Mouse (Mus musculus): ENCODE data around the gene Hrk.

Gene Hrk

DNA sequence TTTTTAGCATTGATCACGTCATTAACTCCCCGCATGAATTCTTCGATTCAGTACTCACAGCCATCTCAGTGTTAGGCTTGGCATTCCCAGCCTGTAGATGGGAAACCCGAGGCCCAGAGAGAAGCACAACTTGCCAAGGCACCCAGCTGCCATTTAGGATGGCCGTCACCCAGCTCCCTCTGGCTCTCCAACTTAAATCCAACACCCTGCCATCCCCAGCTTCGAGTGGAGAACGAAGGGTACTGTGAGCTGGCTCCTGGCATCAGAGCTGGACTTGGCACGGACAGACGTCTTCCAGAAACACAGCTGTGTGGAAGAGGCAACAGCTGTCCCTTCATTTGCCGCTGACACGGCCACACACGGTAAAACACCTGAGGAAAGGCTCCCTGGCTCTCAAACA lies at the start of gene Hrk:
Gene Hrk, plus strand, starts transcription at position 68 of the 400 bp plus-strand sequence.
- DNase-seq (ENCODE audit: low read depth, low spot score), result no peak

DNA sequence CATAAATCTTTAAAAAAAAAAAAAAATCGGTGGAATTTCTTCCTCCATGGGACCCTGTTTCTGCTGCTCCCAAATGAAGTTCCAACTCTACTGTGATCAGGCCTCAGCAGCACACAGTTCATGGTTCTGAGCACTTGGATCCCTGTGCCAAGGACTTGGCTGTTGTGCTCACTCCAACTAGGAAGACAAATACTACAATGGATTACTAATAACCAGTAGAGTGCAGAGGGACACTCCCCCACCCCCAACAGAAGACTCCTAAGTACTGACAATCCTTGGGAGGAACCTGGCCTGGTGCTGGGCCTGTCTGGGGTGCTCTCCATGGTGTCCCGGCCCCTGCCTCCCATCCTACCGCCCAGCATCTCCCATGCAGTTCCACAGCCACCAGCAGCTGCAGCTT lies 46.1 kb upstream of the Hrk start:
- no peak for DNase-seq (ENCODE audit: low read depth, low spot score)

DNA sequence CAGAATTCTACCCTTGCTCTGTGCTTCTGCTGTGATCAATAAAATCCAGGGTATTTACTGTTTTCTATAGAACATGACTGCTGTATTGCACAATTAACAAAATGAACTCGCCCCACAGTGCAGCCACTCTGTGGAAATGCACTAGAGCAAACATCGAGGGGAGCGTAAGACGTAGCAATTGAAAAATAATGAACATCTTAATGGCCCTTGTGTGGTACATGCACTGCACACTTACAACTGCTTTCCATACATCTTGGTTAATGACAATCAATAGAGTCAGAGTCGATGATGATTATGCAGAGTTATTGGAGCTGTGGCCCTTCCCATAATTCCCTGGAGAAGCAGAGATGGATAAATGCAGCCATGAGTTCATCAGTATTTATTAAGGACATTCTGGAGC lies 45.5 kb upstream of the Hrk start:
- DNase-seq (ENCODE audit: low read depth, low spot score), result no peak

DNA sequence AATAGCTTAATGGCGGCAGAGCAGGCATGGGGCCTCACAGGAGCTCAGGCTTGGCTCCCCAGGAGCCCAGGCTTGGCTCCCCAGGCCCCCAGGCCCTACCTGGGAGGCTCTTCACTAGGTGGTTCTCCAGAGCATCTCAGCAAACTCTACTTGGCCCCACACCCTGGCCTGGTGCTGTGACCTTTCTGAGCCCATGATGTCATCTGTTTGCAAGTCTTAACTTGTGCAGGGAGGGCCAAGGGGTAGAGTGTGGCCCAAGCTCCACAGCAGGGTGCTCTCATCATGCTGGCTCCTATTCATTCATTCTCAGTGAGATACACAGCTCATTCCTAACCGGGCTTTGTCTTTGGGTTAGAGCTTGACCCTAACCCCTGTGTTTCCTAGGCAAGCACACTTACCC lies 43.8 kb upstream of the Hrk start:
- DNase-seq (ENCODE audit: low read depth, low spot score), result no peak

DNA sequence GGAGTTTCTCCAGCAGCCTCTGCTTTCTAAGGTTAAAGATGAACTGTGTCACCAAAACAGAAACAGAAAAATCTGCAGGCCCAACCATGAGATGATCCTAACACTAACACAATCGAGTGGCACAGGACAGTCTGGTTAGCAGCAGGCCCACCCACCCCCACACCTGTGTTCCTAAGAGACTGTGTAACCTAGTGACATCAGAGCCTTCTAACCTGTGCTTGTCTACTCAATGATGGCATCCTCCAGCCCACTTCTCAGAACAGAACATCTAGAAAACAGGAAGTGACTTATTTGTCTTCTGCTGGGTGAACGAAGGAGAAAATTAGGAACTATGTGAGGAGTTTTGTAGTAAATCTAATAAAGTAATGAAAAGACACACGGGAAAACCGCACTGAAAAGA lies 42.5 kb upstream of the Hrk start:
- no peak for DNase-seq (ENCODE audit: low read depth, low spot score)

DNA sequence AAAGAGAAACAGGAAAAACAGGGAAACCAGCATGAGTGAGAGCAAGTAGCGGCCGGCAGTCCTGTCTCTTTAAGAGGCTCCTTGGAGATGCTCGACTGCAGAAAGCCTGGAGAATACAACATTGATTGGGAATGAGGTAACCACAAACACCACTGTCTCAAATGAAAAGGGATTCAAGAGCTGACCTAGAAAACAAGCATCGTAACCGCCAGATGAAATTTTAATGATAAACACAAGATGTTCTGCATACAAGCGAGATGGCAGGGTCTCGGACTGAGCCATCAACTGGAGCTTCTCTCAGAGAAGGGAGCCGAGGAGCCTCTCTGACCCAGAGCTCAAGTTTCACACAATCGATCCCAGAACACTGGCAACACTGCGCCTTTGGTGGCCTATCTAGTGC lies 41.4 kb upstream of the Hrk start:
- DNase-seq (ENCODE audit: low read depth, low spot score), result no peak

DNA sequence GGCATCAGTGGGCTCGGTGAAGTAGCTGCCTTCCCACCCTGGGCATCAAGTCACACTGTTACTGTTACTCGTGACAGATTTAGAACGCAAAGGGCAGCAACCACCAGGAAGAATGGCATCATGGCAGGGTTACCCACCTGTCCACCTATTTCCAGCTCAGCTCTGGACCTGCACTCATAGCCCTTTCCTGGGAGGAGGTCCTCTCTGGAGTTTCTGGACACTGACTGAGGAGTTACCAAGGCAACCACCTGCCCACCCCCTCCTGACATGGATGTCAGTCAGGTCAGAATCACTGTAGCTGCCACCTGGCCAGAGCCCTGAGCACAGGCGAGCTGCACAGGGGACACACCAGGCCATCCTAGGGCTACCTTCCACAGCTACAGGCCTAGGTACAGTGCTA lies 37.8 kb upstream of the Hrk start:
- DNase-seq (ENCODE audit: low read depth, low spot score), result no peak

DNA sequence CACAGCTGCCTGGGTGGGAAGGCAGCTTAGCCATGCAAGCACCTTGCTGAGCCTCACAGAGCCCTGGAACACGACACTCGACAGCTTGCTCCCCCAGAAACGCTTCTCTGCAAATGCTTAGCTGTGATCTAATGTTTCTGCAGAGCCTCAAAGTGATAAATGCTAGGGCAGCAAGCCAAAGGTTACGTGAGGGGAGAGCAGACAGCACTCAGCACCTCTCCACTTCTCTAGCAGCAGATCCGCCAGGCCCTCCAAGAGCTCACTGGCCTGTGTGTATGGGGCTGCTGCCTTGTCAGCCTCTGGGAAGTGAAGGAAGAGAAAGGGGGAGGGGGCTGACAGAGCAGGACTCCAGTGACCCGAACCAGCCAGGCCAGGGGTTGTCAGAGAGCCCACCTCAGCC lies 36.2 kb upstream of the Hrk start:
- no peak for DNase-seq (ENCODE audit: low read depth, low spot score)

DNA sequence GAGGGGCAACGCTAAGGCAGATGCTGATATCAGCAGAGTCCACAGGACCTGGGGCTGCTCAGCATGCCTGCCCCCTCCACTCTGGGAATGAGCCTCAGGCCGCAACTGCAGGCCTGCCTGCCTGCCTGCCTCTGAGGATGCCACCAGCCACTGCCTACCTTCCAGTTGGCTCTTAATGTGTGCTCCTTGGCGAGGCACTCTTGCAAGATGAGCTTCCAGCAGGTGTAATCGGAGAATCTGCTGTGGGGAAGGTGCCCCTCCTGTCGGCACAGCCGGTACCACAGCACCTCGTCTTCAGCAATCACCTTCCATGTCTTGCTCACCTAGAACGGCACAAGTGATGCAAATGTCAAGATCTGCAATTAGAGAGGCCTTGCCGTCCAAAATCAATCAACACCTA lies 35.8 kb upstream of the Hrk start:
- DNase-seq (ENCODE audit: low read depth, low spot score), result no peak

DNA sequence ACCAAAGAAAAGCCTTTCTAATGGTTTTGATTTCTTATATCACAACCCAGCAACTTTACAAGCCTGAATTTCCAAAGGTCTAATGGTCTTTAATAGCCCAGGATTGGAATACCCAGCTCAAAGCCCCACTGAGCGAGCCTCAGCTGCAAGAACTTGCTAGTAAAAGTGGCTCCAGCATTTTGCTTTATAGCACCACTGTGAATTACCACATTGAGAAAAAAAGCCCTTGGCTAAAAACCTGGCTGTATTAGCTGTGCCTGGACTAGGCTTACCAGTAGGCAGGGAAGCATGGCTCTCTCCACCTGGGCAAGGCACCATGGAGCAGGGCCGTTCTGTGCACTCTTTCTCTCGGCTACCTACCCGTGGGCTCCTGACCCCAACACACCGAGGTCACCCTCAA lies 28.1 kb upstream of the Hrk start:
- no peak for DNase-seq (ENCODE audit: low read depth, low spot score)

DNA sequence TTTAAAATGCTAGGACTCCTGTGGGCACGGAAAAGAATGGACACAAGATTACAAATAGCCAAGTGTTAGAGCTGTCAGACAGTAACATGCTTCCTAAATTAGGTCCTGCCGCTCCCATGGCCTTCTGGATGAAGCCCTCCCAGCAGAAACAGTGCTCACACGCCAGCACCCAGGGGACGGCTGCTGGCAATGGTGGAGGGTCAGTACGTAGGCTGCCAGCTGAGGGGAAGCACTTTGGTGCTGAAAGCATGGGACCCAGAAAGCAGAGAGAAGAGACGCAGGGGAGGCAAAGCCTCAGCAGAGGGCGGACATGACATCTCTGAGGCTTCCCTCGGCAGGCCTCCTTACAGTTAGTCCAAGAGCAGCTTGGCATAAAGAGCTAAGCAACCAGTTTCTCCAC lies 24.8 kb upstream of the Hrk start:
- DNase-seq (ENCODE audit: low read depth, low spot score), result no peak

DNA sequence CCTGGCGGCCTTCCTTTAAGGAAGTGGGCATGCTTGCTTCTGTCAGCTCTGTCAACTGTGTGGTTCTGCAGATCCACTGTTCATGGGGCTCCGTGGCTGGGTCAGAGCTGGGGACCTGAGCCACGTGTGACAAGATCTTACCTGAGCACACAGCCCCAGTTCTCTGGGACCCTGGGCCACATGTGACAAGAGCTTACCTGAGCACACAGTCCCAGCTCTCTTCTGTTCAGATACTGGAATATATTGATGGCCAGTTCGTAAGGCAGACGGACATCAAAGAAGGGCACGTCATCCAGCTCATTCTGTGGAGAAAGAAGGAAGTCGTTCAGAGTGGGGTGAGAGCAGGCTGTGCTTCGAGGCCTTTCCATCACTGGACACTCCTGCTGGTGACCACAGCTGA lies 22.0 kb upstream of the Hrk start:
- DNase-seq (ENCODE audit: low read depth, low spot score), result no peak

DNA sequence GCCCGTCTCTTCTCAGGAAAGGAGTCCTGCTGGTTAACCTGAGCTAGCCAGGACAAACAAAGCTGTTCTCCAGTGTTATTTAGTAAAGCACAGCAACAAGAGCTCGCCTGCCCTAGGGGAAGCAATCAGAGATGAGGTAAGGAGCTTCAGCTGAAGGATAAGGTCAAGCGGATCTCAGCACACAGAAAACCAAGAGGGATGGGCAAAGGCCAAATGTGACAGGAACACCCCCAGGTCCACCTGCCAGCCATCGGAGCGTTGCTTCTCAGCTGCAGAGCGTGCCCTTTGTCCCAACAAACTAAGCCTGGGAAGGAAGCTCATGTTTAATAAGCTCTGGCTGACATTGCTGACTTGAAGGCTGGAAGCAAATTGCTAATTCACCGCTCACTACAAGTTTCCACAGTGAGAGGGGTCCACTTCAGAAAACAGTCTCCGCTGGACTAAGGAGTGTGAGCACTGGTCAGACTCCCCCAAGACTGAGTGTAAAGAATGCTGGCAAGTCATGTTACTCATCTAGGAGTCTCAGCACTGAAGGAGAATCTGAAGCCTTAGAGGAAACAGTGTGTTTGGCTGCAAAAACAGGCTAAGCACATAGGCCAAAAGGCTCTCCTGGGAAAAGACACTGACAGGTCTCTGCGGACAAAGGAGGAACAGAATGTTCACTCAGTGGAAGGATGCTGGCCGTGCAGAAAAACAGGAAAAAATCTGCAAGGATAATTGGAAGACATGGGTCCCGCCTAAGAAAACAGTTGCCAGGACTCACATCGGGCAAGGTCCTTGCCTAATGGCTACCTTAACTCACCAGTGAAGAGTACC lies 21.0 kb upstream of the Hrk start:
- DNase-seq (ENCODE audit: low read depth, low spot score), result no peak

DNA sequence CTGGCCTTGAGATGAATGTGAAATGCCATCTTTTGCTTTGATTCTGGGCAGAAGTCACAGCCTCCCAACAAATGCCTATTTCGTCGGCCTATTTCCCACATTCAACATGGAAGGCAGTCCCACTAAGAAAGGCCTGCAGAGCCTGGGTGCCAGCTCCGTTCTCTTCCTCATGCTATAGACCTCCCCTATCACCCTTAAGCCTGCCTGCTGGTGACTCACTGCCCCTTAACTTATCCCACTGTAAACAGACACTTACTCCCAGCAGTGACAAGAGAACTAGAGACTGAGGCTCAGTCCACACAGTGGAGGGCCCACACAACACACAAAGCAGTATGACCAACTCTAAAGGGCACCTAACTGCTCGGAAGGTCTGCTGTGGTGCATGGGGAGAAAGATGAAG lies 20.1 kb upstream of the Hrk start:
- DNase-seq (ENCODE audit: low read depth, low spot score), result no peak

DNA sequence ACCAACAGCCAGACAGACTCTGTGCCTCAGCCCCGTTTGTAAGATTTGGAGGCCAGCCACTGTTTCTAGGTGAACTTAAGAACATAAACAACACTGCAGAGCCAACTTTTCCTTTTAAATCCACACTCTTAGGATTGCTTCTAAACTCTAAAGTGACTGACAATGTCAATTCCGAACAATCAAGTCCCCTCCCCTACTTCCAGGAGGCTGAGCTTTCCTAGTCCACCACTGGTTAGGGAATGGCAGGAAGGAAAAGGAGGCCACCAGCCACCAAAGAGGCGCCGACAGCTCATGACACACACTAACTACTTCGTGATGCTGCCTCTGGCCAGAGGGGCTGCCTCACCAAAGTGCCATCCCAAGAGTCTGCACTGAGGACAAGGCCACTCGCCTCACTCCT lies 19.7 kb upstream of the Hrk start:
- no peak for DNase-seq (ENCODE audit: low read depth, low spot score)

DNA sequence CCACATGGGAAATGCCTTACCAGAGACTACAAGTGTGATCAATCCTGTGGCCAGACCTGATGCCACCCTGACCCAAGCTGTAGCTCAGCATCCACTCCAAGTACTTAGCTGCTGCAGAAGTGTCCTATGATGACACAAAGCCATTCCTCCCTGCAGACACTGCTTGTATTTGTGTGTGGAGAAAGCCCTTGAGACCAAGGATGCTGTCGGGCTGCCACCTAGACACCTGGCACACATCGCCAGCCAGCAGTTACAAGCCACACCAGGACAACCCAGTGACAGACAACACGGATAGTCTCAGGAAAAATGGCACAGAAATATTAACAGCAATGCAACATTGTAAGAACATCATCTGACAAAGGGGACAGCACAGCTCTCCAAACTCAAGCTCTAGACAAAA lies 19.0 kb upstream of the Hrk start:
- DNase-seq (ENCODE audit: low read depth, low spot score), result no peak

DNA sequence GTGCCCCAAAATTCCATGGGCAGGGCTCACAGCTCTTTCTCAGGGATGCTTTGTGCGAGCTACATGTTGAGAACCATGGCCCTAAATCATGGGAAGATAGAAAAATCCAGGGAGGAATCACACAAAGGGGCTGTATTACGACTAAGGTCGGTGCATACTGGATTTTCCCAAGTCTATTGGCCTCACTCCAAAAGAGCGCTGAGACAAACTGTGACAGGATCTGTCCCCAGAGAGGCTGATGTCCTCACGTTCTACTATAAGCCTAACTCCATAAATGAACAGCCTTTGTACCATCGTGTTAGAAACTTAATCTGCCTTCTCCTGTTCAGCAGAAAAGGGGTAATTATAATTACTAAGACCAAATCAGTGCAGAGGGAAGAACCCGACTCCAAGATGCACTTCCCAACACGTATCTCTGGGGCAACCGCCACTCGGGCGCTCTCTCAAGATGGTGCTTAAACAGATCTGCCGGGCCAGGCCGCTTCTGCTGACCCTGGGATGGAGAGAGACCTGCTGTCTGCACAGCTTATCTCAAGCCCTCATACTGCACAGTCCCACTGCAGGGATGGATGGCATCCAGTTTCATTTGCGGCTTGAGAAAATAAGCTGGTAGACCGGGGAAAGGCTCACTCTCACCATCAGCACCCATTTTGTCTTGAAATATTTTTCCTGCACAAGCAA lies 18.3 kb upstream of the Hrk start:
- no peak for DNase-seq (ENCODE audit: low read depth, low spot score)

DNA sequence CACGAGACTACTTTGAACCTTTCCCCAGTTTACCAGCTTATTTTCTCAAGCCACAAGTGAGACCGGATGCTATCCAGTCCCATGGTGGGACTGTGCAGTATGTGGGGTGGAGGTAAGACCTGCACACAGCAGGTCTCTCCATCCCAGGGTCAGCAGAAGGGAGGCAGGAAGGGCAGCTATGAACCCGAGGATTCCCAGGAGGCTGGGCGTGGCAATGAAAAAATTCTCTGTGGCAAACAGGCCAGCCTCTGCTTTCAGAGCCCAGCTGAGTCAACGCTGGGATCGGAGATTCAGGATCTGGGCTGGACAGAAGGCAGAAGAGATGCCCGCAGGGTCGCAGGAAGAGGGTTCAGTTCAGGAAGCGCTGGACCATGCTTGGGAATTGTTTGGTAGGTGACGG lies 17.2 kb upstream of the Hrk start:
- DNase-seq (ENCODE audit: low read depth, low spot score), result no peak

DNA sequence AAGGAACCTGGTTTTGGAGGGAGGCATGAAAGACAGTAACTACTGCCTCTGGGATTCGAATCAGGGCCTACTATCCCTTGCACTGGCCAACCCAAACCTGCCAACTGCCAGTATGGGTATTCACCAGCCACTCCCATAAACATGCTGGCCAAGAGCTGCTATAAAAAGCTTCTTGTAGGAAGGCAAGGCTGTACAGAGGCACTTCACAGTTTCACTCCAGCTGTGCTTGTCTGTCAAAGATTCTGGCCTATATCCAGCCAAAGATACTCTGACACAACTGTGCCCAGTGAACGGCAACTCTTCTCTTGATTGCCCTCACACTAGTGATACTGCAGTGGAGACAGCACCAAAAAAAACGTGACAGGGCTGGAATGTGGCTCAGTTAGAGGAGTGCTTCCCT lies 14.7 kb upstream of the Hrk start:
- DNase-seq (ENCODE audit: low read depth, low spot score), result no peak

DNA sequence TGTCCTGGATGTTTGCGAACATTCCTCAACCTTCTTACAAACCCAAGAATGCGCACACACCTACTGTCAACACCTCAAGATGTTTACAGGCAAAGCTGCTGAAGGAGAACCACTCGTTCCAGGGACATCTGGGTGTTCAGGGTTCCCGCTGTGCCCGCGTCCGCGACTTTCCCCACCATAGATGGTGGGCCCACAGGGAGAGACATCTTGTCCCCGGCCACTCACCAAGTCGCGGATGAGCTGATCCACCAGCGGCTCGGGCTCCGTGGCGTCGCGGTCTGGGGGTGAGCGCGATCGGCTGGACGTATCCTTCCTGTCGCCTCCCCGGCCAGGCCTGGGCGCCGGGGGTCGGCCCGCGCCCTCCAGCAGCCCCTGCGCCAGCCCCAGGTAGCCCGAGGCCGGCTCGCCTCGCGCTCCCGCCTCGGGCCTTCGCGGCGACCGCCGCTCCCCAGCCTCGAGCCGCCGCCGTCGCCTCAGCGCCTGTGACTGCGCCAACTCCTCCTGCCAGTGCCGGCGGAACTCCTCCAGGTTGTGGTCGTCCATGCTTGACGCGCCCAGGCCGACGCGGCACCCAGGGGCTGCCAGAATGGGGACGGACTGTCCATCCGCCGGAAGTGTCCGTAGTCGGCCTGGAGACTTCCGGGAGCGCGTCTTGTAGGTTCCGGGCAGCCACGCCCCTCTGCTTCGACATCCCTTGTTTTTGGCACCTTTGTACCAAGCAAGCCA lies 9.4 kb upstream of the Hrk start, which contains the start of gene Fbxw8:
Gene Fbxw8, minus strand, starts transcription at position 626 of the 726 bp plus-strand sequence.
- DNase-seq (ENCODE audit: low read depth, low spot score), result peak; percentile 73

DNA sequence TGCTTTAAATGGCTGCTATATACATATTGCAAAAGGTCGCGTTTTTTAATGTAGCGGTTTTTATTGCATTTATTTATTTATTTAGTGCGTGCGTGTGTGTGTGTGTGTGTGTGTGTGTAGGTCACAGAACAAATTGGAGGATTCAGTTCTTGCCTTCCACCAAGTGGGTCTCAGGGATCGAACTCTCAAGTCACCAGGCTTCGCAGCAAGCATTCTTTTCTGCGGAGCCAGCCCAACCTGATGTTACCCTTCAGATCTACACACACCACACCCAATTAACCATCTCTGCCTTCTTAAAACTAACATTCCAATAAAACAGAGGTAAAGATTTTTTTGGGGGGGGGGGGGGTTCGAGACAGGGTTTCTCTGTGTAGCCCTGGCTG lies 8.9 kb upstream of the Hrk start:
- DNase-seq (ENCODE audit: low read depth, low spot score), result no peak

DNA sequence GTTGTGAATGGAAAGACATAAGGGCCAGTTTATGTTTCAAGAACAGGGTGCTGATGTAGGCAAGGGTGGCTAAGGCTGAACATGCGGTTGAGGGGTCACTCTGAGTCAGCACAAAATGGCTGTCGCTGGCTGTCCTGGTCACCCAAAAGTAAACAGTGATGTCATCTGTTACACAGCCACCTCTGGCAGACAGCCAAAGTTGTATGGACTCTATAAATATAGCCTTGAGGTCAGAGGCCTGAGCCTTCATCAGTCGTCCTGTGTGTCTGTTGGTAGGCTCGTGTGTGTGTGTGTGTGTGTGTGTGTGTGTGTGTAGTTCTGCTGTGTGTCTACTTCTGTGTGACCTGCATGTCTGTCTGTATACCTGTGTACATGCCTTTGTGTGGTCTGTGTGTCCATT lies 7.5 kb upstream of the Hrk start:
- DNase-seq (ENCODE audit: low read depth, low spot score), result no peak

DNA sequence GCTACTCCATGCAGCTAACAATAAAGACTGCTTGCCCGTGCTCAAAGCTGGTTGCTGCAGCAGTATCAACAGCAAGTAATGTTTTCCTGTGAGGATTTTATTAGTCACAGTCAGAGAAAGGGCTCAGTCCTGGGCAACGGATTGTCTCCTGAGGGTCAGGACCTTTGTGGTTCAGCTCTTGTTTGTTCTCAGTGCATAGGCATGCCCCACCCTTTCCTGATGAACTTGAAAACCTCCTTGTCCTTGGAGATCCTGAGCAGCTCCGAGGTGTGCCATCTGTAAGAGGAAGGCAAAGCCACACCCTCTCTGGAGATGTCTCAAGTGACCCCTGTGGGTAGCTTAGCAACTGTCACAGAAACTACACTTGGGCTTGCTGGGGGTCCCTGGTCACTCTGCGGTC lies 3.8 kb upstream of the Hrk start:
- DNase-seq (ENCODE audit: low read depth, low spot score), result no peak

Measured in CD4-positive helper T cell, adult 2 months (primary cell).